Mouse (Mus musculus): ENCODE results near the gene Lefty2.
"Not testable (repeated sequence)": the region's sequence is repeated elsewhere in the genome, so short reads cannot be mapped to it uniquely, and the experiment has no call there.

The Lefty2 gene

DNA sequence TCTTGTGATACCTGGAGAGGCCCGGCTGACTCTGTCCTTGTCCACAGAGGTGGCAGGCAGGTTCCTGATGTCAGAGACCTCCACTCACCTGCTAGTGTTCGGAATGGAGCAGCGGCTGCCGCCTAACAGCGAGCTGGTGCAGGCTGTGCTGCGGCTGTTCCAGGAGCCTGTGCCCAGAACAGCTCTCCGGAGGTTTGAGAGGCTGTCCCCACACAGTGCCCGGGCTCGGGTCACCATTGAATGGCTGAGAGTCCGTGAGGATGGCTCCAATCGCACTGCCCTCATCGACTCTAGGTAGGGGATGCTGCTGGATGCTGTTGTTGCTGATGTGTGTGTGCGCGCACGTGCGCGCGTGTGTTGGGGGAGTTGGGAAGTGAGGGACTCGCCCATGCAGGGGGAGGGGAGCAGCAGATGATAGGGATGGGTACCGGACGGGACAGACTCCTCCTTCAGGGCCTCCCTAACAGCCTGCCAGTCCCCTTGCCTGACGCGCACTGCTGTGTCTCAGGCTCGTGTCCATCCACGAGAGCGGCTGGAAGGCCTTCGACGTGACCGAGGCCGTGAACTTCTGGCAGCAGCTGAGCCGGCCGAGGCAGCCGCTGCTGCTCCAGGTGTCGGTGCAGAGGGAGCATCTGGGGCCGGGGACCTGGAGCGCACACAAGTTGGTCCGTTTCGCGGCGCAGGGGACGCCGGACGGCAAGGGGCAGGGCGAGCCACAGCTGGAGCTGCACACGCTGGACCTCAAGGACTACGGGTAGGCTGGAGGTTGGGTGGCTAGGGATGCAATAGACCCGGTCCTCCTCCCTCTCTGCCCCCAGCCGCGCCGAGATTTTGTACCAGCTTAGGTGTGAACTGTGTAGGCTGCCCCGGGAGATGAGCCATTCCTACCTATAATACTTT is 1.4 kb downstream of the Lefty2 start:
- in situ Hi-C loops (cut with MboI, MseI) = not testable (repeated sequence)

GRCm38 (mm10) chr1:180901107-180901506 is 8.2 kb downstream of the Lefty2 start:
- in situ Hi-C loops (cut with MboI, MseI) = loop anchor here (5.0 kb wide), 1 partner anchor 76 kb away; no protein-coding TSS in a partner anchor

DNA sequence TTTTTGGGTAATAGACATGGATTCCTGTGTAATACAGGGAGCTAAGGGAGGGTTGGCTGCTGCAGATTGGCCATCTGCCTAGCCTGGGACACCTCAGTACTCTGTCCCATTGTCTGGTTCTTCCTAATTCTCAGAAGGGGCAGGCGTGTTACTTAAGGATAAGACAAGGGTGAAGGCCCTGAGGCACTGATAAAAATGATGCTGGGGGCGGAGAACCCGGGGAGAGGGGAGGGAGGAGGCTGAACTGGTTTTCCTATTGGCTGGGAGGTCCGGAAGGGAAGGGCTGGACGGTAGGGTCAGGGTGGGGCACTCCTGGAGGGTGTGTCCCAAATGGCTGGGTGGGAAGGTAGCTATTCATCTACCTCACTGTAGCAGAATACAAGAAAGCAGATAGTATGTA is 10.0 kb downstream of the Lefty2 start:
- in situ Hi-C loops (cut with MboI, MseI) = loop anchor here (5.0 kb wide), 1 partner anchor 74 kb away; no protein-coding TSS in a partner anchor

GRCm38 (mm10) chr1:180903666-180904038 is 10.7 kb downstream of the Lefty2 start:
- in situ Hi-C loops (cut with MboI, MseI) = loop anchor here (5.0 kb wide), 1 partner anchor 74 kb away; no protein-coding TSS in a partner anchor

DNA sequence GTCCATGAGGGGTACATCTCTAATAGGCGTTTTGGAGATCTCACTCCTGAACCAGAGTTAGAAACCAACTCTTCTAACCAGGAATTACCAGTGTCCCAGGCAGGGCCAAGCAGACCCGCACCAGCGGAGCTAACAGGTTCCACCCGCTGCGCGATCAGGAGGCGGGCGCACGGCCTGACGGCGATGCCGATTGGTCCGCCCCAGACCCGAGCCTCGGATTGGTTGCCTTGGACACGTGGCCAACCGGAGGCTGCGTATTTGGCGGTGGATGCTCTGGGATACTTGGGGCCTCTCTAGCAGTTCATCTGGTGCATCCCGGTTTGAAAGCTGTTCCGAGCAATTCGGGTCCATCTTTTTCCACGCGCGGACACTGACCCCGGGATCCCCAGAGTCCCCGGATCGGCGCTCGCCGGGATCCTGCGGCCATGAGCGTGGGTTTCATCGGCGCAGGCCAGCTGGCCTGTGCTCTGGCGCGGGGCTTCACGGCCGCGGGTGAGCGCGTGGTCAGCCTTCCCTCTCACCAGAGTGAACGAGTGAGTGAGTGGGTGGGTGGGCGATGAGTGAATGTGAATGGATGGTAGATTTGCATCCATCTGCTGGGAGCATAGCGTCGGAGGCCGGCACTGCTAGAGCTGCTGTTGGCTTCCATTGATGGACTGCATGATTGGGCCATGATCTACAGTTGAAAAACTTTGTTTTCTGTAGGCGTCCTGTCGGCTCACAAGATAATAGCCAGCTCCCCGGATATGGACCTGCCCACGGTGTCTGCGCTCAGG is 11.3 kb downstream of the Lefty2 start, which contains the start of gene Pycr2:
Gene Pycr2 (plus strand): TSS at position 255 of the 776 bp plus-strand sequence.
- in situ Hi-C loops (cut with MboI, MseI) = loop anchor here (5.0 kb wide), 1 partner anchor 73 kb away; no protein-coding TSS in a partner anchor

- in situ Hi-C loops (cut with MboI, MseI) = loop anchor here (5.0 kb wide), 1 partner anchor 73 kb away; no protein-coding TSS in a partner anchor
Measured at GRCm38 (mm10) chr1:180904815-180905080, 11.8 kb downstream of the Lefty2 start.

DNA sequence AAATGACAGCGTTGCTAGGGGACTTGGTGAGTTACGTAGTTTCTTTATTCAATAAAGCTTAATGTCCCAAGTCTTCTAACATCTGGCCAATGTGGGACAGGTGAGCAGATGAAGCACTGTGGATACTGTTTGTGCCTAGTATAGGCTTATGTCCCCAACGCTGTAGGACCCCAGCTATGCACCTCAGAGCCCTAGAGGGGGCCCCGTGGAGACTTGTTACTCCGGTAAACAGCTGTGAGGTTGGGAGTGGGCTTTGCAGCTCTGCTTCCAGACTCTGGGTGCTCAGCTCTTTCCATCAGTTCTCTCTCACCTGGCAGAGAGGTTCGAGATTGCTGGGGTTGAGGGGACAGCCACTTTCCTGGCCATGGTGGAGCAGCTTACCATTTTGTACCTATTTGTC is 12.4 kb downstream of the Lefty2 start:
- in situ Hi-C loops (cut with MboI, MseI) = no loop called here

GRCm38 (mm10) chr1:180905876-180906275 is 13.0 kb downstream of the Lefty2 start:
- in situ Hi-C loops (cut with MboI, MseI) = no loop called here

DNA sequence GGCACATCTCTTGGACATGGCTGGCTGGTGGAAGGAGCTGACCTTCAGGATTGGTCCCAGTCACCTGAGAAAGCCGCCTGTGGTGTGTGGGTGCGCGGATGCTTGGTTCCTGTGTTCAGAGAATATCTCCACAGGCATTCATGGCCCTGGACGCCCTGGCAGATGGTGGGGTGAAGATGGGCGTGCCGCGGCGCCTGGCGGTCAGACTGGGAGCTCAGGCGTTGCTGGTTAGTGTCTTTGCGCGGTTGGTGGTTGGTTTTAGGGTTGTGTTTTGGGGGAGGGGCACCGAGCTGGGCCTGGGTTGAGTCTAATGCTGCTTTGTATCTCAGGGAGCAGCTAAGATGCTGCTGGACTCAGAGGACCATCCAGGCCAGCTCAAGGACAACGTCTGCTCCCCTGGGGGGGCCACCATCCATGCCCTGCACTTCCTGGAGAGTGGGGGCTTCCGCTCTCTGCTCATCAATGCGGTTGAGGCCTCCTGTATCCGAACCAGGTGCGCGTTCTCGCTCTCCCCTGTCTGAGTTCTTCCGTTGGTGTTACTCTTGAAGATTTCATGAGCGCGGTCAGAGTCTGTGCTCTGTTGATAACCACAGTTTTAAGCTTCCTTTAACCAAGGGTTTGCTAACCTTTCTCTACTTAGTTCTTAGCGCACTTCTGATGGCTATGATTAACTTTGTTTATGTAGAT is 13.7 kb downstream of the Lefty2 start:
- in situ Hi-C loops (cut with MboI, MseI) = no loop called here

DNA sequence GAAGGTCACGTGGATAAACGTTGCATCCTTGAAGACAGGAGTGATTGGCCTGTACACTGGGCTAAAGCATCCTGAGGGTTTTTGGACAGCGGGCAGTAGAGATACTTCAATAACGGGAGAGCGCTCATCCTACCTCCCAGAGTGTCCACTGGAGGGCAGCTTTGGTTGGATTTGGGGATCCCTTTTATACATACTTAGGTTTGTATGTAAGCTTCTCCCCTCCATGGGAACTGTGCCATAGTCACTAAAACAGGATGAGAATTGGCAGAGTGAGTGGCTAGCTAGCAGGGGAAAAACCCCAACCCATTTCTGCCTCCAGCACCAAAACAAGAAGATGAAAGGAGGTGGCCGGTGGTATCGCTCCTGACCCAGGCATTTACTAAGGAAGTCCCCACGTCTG is 18.2 kb downstream of the Lefty2 start:
- in situ Hi-C loops (cut with MboI, MseI) = no loop called here

DNA sequence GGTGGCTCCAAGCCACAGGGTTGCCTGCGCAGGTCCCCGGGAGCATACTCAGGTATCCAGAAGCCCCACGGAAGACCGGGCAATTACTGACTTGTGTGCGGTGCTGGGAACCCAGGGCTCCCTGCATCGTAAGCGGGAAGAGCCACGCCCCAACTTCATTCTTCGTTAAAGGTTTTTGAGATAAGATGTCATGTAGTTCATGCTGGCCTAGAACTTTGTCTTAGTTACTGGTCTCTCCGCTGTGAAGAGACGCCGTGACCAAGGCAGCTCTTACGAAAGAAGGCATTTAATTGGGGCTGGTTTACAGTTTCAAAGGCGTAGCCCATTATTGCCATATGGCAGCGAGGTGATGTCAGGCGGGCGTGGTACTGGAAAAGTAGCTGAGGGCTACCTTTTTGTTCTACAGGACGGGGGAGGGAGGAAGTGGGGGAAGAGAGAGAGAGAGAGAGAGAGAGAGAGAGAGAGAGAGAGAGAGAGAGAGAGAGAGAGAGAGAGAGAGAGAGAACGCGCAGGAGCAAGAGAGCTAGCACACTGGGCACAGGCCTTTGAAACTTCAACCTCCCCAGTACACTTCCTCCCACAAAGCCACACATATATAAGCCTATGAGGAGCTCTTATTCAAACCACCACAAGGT is 18.9 kb downstream of the Lefty2 start:
- in situ Hi-C loops (cut with MboI, MseI) = no loop called here

GRCm38 (mm10) chr1:180912792-180913191 is 19.9 kb downstream of the Lefty2 start:
- in situ Hi-C loops (cut with MboI, MseI) = no loop called here

DNA sequence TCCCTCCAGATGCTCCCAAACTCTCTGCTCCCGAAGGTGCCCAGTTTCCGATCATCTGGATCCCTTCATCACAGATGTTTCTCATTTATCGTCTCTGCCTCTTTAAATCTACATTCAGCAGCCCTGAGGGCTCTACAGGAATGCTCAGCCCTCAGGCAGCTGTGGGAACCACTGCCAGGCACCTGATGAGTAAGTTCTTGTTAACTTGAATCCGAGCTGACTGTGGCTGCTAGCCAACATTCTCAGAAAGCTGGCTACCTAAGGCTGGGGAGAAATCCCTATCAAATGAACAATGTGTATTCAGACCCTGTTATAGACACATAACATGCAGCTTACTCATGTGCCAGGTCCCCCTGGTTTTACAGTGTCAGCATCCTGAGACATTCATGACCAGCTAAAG is 20.9 kb downstream of the Lefty2 start:
- in situ Hi-C loops (cut with MboI, MseI) = no loop called here

DNA sequence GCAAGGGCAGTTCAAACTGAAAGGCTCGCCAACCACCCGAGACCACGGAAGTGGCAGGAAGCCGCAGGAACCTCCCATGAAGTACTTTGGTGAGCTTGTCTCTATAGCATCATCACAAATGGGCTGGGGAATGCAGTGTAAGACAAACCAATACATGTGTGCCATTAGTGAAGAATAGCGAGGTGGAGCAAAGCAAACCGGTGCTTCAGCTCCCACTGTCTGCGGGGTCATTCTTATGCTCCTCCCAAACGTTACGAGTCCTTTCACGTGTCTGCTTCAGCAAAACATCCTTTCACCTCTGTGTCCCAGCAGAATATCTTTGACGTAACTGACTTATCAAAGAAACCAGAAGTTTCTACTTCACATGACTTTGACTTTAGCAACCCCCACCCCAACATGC is 23.5 kb downstream of the Lefty2 start:
- in situ Hi-C loops (cut with MboI, MseI) = no loop called here

GRCm38 (mm10) chr1:180917053-180917452 is 24.1 kb downstream of the Lefty2 start:
- in situ Hi-C loops (cut with MboI, MseI) = no loop called here

GRCm38 (mm10) chr1:180919686-180920085 is 26.8 kb downstream of the Lefty2 start:
- in situ Hi-C loops (cut with MboI, MseI) = no loop called here

DNA sequence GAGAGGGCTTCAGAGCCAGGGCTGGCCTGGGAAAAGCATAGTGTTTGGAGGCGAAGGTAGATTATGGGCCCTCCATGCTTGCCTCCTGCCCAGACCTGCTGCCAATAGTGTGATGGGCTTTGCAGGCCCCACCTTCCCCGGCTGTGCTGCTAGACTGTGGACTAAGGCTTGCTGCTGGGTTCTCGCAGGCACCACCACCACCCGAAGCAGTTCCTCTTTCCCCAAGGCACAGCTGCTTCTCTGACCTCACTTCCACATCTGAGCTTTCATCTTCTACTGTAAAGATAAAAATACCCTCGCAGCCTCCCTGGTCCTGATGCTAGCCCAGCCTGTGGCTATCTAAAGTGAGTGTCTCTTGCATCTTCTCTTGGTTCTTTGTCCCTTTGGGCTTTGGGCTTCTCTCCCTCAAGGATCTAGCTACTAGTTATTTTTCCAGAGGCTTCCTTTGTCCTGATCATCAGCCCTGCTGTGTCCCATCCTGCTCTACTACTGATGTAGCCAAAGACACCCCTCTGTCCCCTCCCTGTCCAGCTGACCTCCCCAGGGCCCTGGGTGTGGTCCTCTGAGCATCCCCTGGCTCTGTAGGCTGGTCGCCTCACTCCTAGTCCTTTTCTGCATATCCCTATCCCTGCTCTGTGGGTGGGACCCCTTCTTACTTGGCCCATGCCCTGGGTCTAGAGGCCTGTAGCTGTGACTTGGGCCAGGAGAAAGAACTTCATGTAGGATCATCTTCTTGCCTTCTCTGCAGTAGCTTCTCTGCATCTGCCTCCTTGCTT is 29.6 kb downstream of the Lefty2 start:
- in situ Hi-C loops (cut with MboI, MseI) = no loop called here

- in situ Hi-C loops (cut with MboI, MseI) = no loop called here
Measured at GRCm38 (mm10) chr1:180924737-180925136, 31.8 kb downstream of the Lefty2 start.

- in situ Hi-C loops (cut with MboI, MseI) = no loop called here
Measured at GRCm38 (mm10) chr1:180926286-180926685, 33.4 kb downstream of the Lefty2 start.

- in situ Hi-C loops (cut with MboI, MseI) = no loop called here
Measured at GRCm38 (mm10) chr1:180929599-180929998, 36.7 kb downstream of the Lefty2 start.

- in situ Hi-C loops (cut with MboI, MseI) = no loop called here
Measured at GRCm38 (mm10) chr1:180931106-180931505, 38.2 kb downstream of the Lefty2 start.

All from regulatory T cell (primary cell).